In the genomic region with DNA sequence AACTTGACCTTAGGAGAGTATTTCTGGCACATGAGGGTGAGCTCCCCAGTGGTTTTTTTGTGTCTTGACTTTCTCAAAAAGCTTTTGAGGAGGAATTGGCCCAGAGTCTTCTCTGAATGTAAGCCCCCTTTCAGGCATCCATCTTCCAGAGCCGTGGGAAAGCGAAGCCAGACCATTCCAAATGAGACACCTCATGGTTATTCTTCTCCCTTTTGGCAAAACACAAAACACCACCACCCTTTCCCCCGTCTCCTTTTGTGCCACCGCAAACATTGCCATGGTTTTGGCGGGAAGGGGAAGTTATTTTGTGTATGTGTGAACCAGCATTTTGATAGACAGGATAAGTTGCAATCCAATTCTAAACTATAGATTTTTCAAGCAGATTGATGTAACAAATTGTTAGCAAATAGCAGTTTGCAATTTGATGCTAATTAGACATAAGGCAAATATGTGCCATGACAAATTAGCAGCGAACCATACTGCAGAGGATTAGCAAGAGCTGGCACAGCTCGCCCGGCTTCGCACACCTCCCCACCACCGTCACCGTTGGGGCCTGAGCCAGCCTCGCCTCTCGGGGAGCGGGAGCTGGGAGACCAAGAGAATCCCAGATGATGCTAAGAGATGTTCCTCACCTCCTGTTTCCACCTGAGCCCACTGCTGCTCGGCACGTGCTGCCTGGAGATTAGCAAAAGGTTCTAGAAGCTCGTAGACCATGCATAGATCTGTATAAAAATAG, we compare ENCODE assay signal across 12 mouse cellular contexts.
DNase-seq lines count a peak whose midpoint lies in the region; ATAC-seq and TF ChIP-seq lines count a peak whose summit lies in the region.
"Had no signal": no experiment of that assay in that cellular context is flagged by ENCODE, and none has a peak within 500 bp of the region (broad histone marks: within the 10 kb centered on the region; RNA-seq: fewer than 3 reads in every experiment).

No protein-coding gene starts in this region.

- intact Hi-C loops in heart, adult 2 months (cut with DNase I), result no loop called here

- H3K4me1 ChIP-seq in heart, embryonic 10.5 days, result no peaks in the 10 kb centered on the region
- no peaks in the 10 kb centered on the region for H3K4me1 ChIP-seq in heart, adult 2 months (ENCODE audit: control insufficient read depth, insufficient read depth, low read length)
- peaks cover 9% of the 10 kb centered on the region for H3K4me1 ChIP-seq in forebrain, embryonic 16.5 days (replicated peaks; ENCODE audit: control insufficient read depth, insufficient read depth, low read length)
- H3K4me1 ChIP-seq in midbrain, postnatal 0 days (ENCODE audit: insufficient read depth, low read length), result no peaks in the 10 kb centered on the region
- H3K4me1 ChIP-seq: stomach, embryonic 15.5 days had no signal

- H3K9me3 ChIP-seq in heart, embryonic 10.5 days, result no peaks in the 10 kb centered on the region
- H3K9me3 ChIP-seq in forebrain, embryonic 16.5 days (ENCODE audit: control insufficient read depth, low read length), result peaks cover 2% of the 10 kb centered on the region; the same call in 1 of the 2 replicates
- 0 out of 2 replicates have a peak, but pooled peaks cover 3% of the 10 kb centered on the region for H3K9me3 ChIP-seq in midbrain, postnatal 0 days (ENCODE audit: low read length)
- H3K9me3 ChIP-seq: stomach, embryonic 15.5 days had no signal

- no peaks in the 10 kb centered on the region for H3K27me3 ChIP-seq in heart, embryonic 10.5 days (ENCODE audit: insufficient read depth, poor library complexity, severe bottlenecking)
- no peaks in the 10 kb centered on the region for H3K27me3 ChIP-seq in heart, adult 2 months (ENCODE audit: control insufficient read depth, insufficient read depth, low read length)
- H3K27me3 ChIP-seq in forebrain, embryonic 16.5 days (replicated peaks; ENCODE audit: control insufficient read depth, insufficient read depth, low read length), result 0 out of 2 replicates have a peak, but pooled peaks cover 6% of the 10 kb centered on the region
- H3K27me3 ChIP-seq in midbrain, postnatal 0 days (ENCODE audit: insufficient read depth, low read length), result no peaks in the 10 kb centered on the region
- H3K27me3 ChIP-seq: CH12.LX; stomach, embryonic 15.5 days had no signal

- ATAC-seq in forebrain, embryonic 16.5 days, result peak; percentile 97
- ATAC-seq in midbrain, postnatal 0 days (ENCODE audit: low FRiP score), result no peak

- 90% methylated on average over 17 of the region's 17 CpGs for WGBS in heart, embryonic 10.5 days
- WGBS in heart, adult 2 months, result 88% methylated on average over 17 of the region's 17 CpGs
- 36% methylated on average over 17 of the region's 17 CpGs for WGBS in forebrain, embryonic 16.5 days
- WGBS in midbrain, postnatal 0 days, result 55% methylated on average over 17 of the region's 17 CpGs

- H3K4me3 ChIP-seq in heart, embryonic 10.5 days, result no peak overlapping the region
- no peak overlapping the region for H3K4me3 ChIP-seq in heart, adult 2 months
- no peak overlapping the region for H3K4me3 ChIP-seq in forebrain, embryonic 16.5 days (replicated peaks; ENCODE audit: low read length)
- no peak overlapping the region for H3K4me3 ChIP-seq in midbrain, postnatal 0 days (ENCODE audit: low read depth, low read length)
- H3K4me3 ChIP-seq: stomach, embryonic 15.5 days had no signal

- no peak for TF ChIP-seq POLR2A in heart, adult 2 months (IDR thresholded peaks at IDR 0.05; ENCODE audit: insufficient read depth, low read depth, low read length)

- H3K36me3 ChIP-seq in heart, embryonic 10.5 days, result no peaks in the 10 kb centered on the region
- H3K36me3 ChIP-seq in heart, adult 2 months (ENCODE audit: control insufficient read depth, insufficient read depth, low read length), result no peaks in the 10 kb centered on the region
- no peaks in the 10 kb centered on the region for H3K36me3 ChIP-seq in forebrain, embryonic 16.5 days (ENCODE audit: control insufficient read depth, insufficient read depth)
- H3K36me3 ChIP-seq in midbrain, postnatal 0 days (ENCODE audit: insufficient read depth, low read length), result no peaks in the 10 kb centered on the region
- H3K36me3 ChIP-seq: stomach, embryonic 15.5 days had no signal

- DNase-seq in heart, embryonic 10.5 days (ENCODE audit: low spot score), result peak; percentile 61
- no peak for DNase-seq in heart, adult 2 months
- peak; percentile 59 for DNase-seq in brain, adult 2 months (ENCODE audit: low read depth, low spot score)
- peak; percentile 48 for DNase-seq in midbrain, postnatal 0 days (ENCODE audit: low spot score)
- no peak for DNase-seq in lung, postnatal 36 days
- DNase-seq in thymus, postnatal 0 days (ENCODE audit: low spot score), result no peak
- DNase-seq: adrenal gland, postnatal 10 days; kidney, postnatal 10 days had no signal

- H3K27ac ChIP-seq in heart, embryonic 10.5 days, result no peak overlapping the region
- H3K27ac ChIP-seq in heart, adult 2 months, result no peak overlapping the region
- H3K27ac ChIP-seq in forebrain, embryonic 16.5 days (ENCODE audit: low read length), result no peak overlapping the region
- no peak overlapping the region for H3K27ac ChIP-seq in midbrain, postnatal 0 days (ENCODE audit: low read depth, low read length)
- H3K27ac ChIP-seq: stomach, embryonic 15.5 days had no signal

- H3K4me2 ChIP-seq in forebrain, embryonic 16.5 days (ENCODE audit: low read length), result no peak overlapping the region
- no peak overlapping the region for H3K4me2 ChIP-seq in midbrain, postnatal 0 days (ENCODE audit: low read depth, low read length, poor library complexity, severe bottlenecking)
- H3K4me2 ChIP-seq: heart, embryonic 11.5 days; stomach, embryonic 15.5 days had no signal

- H3K79me2 ChIP-seq in heart, adult 2 months (replicated peaks; ENCODE audit: control insufficient read depth, insufficient read depth, low read length), result no peaks in the 10 kb centered on the region

- no peak for TF ChIP-seq EP300 in heart, adult 2 months (IDR thresholded peaks at IDR 0.05; ENCODE audit: insufficient read depth, low read depth, low read length)

- no peak overlapping the region for H3K9ac ChIP-seq in heart, adult 2 months (ENCODE audit: low read depth, low read length)
- H3K9ac ChIP-seq in forebrain, embryonic 16.5 days (replicated peaks; ENCODE audit: low read depth, low read length), result no peak overlapping the region
- no peak overlapping the region for H3K9ac ChIP-seq in midbrain, postnatal 0 days (replicated peaks; ENCODE audit: low read length, poor library complexity, severe bottlenecking)
- H3K9ac ChIP-seq: stomach, embryonic 15.5 days had no signal

- TF ChIP-seq CTCF in heart, adult 2 months (IDR thresholded peaks at IDR 0.05), result no peak
- no peak for TF ChIP-seq CTCF in midbrain, postnatal 0 days (IDR thresholded peaks at IDR 0.05)

Comparison
In these comparisons a context has a peak if more than half of its experiments do, and no peak if none do; other contexts are left out.
1. DNase-seq: peak in heart, embryonic 10.5 days (single experiment), brain, adult 2 months (single experiment) and midbrain, postnatal 0 days (single experiment); none in heart, adult 2 months (0 of 2), lung, postnatal 36 days (single experiment) and thymus, postnatal 0 days (single experiment).